Mouse (Mus musculus) brown adipose tissue, adult 24 weeks (tissue): ENCODE measurements around the gene Prkn. TPM values are rescaled to one million over a fixed set of nuclear protein-coding genes. Genes with fewer than 3 reads are reported as not detected.
"Not testable (repeated sequence)": the region's sequence is repeated elsewhere in the genome, so short reads cannot be mapped to it uniquely, and the experiment has no call there.

Experiments used
- H3K27ac ChIP-seq: fragments of 200-500 bp; replicated peaks from 2 replicates; pipeline ENCODE4 v1.5.1; 2012; ENCODE audit warnings: low read depth, mild to moderate bottlenecking, low read length
- H3K4me1 ChIP-seq: fragments of 200-500 bp; 2 replicates; pipeline ENCODE4 v1.6.1; 2012; ENCODE audit warnings: low read length, mixed read lengths; ENCODE audit not compliant: control insufficient read depth, insufficient read depth, insufficient read length
- H3K4me3 ChIP-seq: fragments of 200-500 bp; 2 replicates; pipeline ENCODE4 v1.5.1; 2012; ENCODE audit warnings: low read depth, mild to moderate bottlenecking, low read length, moderate library complexity; ENCODE audit not compliant: insufficient read depth
- polyA plus RNA-seq: library from polyadenylated mRNA; stranded (reverse); fragments of >200 nt; gene quantifications from 2 replicates; pipeline ENCODE4 v1.2.4, GENCODE M21; 2012; ENCODE audit not compliant: missing spikeins, insufficient read depth, insufficient read length

Gene Prkn
- polyA plus RNA-seq, 1 experiment, result 7.2 TPM

GRCm38 (mm10) chr17:11156119-11156518, 315.9 kb downstream of the Prkn start:
- no peak overlapping the region for H3K4me3 ChIP-seq

GRCm38 (mm10) chr17:11157536-11157935, 317.4 kb downstream of the Prkn start:
- H3K4me1 ChIP-seq, result no peaks in the 10 kb centered on the region
- H3K27ac ChIP-seq, result no peak overlapping the region
- H3K4me3 ChIP-seq, result no peak overlapping the region

More at GRCm38 (mm10) chr17:11156119-11156518, 315.9 kb downstream of the Prkn start:
- H3K4me1 ChIP-seq, result no peaks in the 10 kb centered on the region
- H3K27ac ChIP-seq, result no peak overlapping the region

GRCm38 (mm10) chr17:11161436-11161835, 321.3 kb downstream of the Prkn start:
- H3K4me3 ChIP-seq, result no peak overlapping the region
- no peaks in the 10 kb centered on the region for H3K4me1 ChIP-seq
- no peak overlapping the region for H3K27ac ChIP-seq

GRCm38 (mm10) chr17:11162770-11163169, 322.6 kb downstream of the Prkn start:
- Histone ChIP-seq H3K4me1 (no peaks in the 10 kb centered on the region), H3K4me3 (no peak overlapping the region), H3K27ac (no peak overlapping the region)

DNA sequence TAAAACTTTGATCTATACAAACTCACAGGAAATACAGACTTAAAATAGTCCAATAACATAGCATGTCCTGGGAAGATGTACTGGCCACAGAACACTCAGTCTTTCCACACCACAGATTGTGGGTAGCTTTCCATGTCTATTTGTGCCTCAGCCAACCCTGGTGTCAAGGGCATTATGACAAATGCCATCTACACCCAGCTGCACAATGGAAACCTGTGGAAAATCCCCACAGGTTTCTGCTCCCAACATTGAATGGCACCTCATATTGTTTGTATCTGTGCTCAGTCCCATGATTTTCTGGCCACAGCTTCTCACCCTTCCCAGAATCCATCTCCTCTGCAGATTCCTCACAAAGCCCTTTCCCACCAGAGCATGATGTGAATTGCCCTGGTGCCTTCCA, 347.2 kb downstream of the Prkn start:
- Histone ChIP-seq H3K27ac (no peak overlapping the region), H3K4me3 (no peak overlapping the region)

DNA sequence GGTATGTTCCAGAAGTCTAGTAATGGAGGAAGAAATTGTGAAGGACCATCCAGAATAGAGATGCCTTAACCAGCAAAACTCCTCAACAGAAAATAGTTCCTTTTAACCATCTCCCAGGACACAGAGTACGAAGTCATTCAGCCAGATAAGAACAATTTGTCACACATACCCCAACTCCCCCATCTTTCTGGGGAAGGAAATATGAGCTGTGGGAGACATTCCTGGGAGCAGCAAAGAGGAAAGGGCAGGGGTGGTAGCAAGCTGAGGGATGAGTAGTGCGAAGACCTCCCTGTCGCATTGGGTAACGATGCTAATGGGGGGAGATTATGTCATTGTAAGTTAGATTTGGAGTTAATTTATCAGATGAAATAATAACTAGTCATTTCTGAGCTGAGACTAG, 348.3 kb downstream of the Prkn start:
- no peaks in the 10 kb centered on the region for H3K4me1 ChIP-seq
- H3K27ac ChIP-seq, result no peak overlapping the region
- no peak overlapping the region for H3K4me3 ChIP-seq

More for the DNA sequence above, 347.2 kb downstream of the Prkn start:
- H3K4me1 ChIP-seq, result no peaks in the 10 kb centered on the region

DNA sequence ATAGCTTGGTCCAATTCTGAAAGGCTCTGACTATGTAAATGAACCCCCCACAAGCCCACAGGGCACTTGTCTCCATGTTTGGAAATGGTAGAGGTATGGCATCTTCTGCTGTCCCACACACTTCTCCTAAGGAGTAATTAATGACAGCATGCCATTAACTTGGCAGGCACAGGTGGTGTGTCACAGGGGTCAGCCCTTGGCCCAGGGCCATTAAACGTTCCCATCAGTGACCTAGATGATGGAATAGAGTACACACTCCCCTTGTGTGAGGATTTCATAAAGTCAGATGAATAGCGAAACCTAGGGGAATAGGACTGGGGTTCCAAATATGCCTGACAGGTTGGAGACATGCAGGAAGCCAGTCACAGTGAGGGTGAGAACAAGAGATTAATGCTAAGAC, 350.1 kb downstream of the Prkn start:
- H3K27ac ChIP-seq, result no peak overlapping the region
- H3K4me3 ChIP-seq, result no peak overlapping the region
- no peaks in the 10 kb centered on the region for H3K4me1 ChIP-seq

- Histone ChIP-seq H3K4me1 (no peaks in the 10 kb centered on the region), H3K4me3 (no peak overlapping the region), H3K27ac (no peak overlapping the region)
Measured at GRCm38 (mm10) chr17:11198134-11198533, 357.9 kb downstream of the Prkn start.

GRCm38 (mm10) chr17:11209063-11209462, 368.9 kb downstream of the Prkn start:
- not testable (repeated sequence) for H3K4me3 ChIP-seq, H3K4me1 ChIP-seq, H3K27ac ChIP-seq

DNA sequence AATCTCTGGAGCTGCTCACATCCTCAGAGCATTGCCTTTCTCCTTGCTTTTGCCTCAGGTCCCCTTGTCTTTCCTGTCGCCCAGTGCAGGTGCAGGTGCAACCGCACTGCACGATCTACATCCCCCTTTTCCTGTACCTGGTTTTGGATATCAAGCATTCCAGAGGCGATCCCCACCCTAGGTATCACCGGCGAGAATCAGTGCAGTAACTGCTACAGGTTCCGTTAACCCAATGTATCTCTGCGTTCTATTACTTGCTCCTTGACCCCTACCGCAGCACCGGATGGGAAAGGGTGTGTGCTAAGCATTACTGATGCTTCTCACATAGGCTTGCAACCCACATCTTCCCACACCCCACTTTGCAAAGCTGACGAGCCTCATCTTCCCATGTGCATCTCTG, 370.8 kb downstream of the Prkn start:
- H3K4me3 ChIP-seq, result no peak overlapping the region
- H3K4me1 ChIP-seq, result no peaks in the 10 kb centered on the region
- no peak overlapping the region for H3K27ac ChIP-seq

DNA sequence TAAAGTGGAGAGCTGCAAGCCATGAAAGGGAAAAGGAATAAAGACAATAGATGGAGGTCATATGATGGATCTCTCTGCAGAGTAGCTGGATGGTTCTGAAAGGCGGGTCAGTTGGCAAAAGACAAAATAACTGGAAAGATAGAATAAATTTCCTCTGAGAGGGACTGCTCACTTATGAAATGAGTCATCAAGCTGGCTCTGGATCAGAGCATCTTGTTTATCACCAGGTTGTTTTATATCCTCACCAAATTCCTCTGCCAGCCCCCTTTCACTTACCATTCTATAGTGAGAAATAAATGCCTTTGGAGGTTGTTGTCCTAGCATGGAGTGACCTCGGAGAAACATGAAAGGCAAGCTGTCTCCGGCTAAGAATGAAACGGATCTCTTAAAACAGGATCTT, 371.4 kb downstream of the Prkn start:
- Histone ChIP-seq H3K27ac (no peak overlapping the region), H3K4me3 (no peak overlapping the region), H3K4me1 (no peaks in the 10 kb centered on the region)

GRCm38 (mm10) chr17:11213689-11214088, 373.5 kb downstream of the Prkn start:
- Histone ChIP-seq H3K4me3 (no peak overlapping the region), H3K27ac (no peak overlapping the region), H3K4me1 (no peaks in the 10 kb centered on the region)

GRCm38 (mm10) chr17:11229011-11229410, 388.8 kb downstream of the Prkn start:
- H3K4me3 ChIP-seq, result no peak overlapping the region
- H3K4me1 ChIP-seq, result no peaks in the 10 kb centered on the region
- no peak overlapping the region for H3K27ac ChIP-seq

GRCm38 (mm10) chr17:11229426-11229825, 389.2 kb downstream of the Prkn start:
- Histone ChIP-seq H3K4me3 (no peak overlapping the region), H3K4me1 (no peaks in the 10 kb centered on the region), H3K27ac (no peak overlapping the region)

GRCm38 (mm10) chr17:11230604-11231395, 390.6 kb downstream of the Prkn start:
- Histone ChIP-seq H3K27ac (no peak overlapping the region), H3K4me3 (no peak overlapping the region), H3K4me1 (no peaks in the 10 kb centered on the region)

DNA sequence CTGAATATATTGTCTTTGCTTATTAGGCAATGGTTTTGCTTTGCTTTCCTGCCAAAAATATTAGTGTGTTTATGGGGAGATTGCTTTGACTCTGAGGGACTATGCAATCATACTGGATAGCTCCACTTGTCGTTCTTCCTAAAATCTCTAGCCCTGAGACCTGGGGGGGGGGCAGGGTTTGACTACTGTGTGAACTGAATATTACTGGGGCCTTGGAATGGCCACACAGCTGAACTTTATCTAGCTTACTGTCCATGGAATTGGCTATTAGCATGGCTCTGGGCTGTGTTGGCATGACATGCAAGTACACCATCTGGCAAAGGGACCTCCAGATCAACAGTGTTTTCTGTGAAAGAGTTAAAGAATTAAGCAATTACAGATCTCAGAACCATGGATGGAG, 395.1 kb downstream of the Prkn start:
- H3K4me3 ChIP-seq, result no peak overlapping the region
- no peaks in the 10 kb centered on the region for H3K4me1 ChIP-seq
- H3K27ac ChIP-seq, result no peak overlapping the region
